Mouse (Mus musculus): ENCODE measurements at regions not wholly inside any gene's neighbourhood (a gene's known extent, or its start where the extent isn't known, plus 50 kb on each side); places are given as distances from the start of the nearest gene placed in this dataset.

DNA sequence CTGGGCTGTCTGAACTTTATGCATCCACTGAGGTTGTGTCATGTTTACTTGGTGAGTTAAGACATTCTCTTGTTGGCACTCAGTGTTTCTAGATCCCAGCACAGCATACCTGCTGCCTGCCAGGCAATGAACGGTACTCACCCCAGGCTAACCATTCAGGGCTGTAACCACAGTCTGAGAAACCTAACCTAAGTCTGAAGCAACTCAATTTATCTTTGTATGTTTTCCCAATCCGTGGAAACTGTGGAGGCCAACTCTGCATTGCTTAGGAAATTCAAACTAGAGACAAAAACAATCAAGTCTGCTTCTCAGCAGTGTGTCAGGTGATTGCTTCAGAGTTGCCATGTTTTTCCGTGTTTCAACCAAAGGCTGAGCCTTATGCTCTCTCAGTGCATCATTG, 118.5 kb upstream of the Ccdc122 start:
- TF ChIP-seq CTCF (IDR thresholded peaks at IDR 0.05; ENCODE audit: extremely low read depth, insufficient read depth, low read length) (no peak), POLR2A (IDR thresholded peaks at IDR 0.05; ENCODE audit: extremely low read depth, insufficient read depth, low read length) (no peak)
